Mouse (Mus musculus) embryonic stem cell, embryonic (primary cell): ENCODE data around the gene Slc12a5.

ENCODE experiments used
- CTCF ChIA-PET, 4 experiments: fragments of 300-600 bp in 2 of 4; fragments of 350-600 bp in 2 of 4; sonication (Branson Sonifier 250); formaldehyde crosslinking; loops; one replicate each; lab custom pipeline; 2022; ENCODE audit warnings: inconsistent platforms in 2 of 4; lab: Charles Lee
- POLR2A ChIA-PET, 4 experiments: fragments of 300-600 bp in 2 of 4; fragments of 350-600 bp in 2 of 4; sonication (Branson Sonifier 250); formaldehyde crosslinking; loops; one replicate each; lab custom pipeline; 2022; ENCODE audit warnings: antibody characterized with exemption in 4 of 4, inconsistent platforms in 1 of 4; lab: Charles Lee

The Slc12a5 gene

DNA sequence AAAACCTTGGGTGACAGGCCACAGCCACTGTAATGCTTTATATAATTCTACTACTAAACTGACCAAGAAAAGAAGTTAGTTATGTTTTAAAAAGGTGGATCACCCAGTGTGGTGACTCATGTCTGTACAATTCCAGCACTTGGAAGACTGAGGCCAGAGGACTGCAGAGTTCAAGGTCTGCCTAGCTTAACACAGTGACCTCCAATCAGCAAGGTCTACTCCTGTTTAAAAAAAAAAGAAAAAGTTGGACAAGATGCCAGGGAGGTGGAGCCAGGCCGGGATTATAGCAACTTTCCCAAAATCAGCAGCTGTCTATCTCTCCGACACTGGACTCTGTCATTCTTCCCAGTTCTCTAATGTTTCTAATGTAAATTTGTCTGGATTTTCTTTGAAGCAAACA lies 49.0 kb downstream of the Slc12a5 start:
- ChIA-PET CTCF (no interaction called here), POLR2A (interaction anchor here in 1 of 4 experiments (0.6 to 1.1 kb wide), 3 partner anchors 9 to 11 kb away, joined by 3 read pairs; no protein-coding TSS in a partner anchor)

DNA sequence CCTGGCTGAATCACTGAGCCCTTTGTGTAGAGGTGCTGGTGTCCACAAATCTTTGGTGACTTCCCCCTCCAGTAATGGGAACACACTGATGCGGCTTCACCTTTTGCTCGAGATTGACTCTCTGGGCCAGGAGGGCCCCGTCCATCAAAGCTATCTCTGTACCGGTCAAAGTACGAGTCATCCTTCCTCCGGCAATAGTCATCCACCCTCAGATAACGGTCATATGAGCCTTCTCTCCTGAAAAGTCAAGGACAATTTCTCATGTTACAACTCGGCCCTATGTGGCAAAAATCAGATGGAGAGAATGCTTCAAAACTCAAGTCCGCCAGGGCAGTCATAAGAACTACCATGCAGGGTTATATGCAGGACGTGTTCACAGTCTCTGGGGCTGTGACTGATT lies 49.7 kb downstream of the Slc12a5 start:
- ChIA-PET POLR2A (no interaction called here), CTCF (no interaction called here)

DNA sequence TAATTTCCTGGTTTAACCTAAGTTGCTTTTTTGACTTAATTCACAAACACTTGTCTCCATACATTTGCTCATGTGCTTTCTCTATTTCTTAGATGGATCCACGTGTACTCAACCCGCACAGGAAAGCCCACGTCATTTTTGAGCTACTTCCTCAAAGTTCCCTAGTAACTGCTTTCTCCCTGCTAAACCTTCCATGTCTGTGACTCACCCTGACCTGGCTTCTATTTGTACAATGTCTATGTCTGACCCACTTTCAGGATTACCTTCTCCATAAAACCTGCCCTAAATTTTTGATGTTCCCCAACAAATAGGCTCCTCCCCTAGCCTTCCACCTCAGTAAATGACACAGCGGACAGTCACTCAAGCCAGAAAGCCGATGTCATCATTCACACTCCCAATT lies 54.3 kb downstream of the Slc12a5 start:
- POLR2A ChIA-PET: interaction anchor here in 1 of 4 experiments (1.2 kb wide), 1 partner anchor 14 kb away, joined by 3 read pairs; no protein-coding TSS in a partner anchor
- CTCF ChIA-PET: interaction anchor here in 1 of 4 experiments (0.6 kb wide), 1 partner anchor 57 kb away, joined by 3 read pairs; no protein-coding TSS in a partner anchor

DNA sequence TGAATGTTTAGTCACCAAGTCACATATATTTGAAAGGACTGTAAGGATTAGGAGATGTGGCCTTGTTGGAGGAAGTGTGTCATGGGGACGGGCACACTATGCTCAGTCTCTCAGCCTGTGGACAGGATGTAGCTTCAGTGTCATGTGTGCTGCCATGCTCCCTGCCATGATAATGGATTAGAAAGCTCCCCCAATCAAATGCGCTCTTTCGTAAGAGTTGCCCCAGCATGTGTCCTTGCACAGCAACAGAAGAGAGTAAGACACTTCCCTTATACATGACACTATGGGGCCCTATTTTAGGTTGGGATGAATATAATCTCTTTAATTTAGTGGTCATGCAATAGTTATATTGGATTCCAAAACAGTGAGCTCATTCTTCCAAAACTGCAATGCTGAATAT lies 59.9 kb downstream of the Slc12a5 start:
- POLR2A ChIA-PET: interaction anchor here in 1 of 4 experiments (0.9 to 2.2 kb wide), 4 partner anchors 11 to 267 kb away, joined by 3 to 8 read pairs (median 5); partner anchors contain the start of genes Ncoa5 and Slc35c2
- CTCF ChIA-PET: interaction anchor here in 1 of 4 experiments (1.7 kb wide), 1 partner anchor 12 kb away, joined by 4 read pairs; no protein-coding TSS in a partner anchor

DNA sequence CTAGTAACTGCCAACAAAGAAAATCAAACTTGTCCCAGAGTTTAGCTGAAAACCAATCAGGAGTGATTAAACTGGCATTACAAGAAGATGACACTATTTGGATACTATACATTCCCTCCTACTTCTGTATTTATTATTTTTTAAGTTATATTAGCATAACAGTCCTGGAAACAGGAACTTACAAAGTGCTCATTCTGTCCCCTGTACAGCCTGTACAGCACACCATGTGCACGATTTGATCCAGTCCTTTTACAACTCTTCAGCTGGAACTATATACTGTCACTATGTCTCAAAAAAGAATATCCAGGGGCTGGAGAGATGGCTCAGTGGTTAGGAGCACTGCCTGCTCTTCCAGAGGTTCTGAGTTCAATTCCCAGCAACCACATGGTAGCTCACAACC lies 66.6 kb downstream of the Slc12a5 start:
- POLR2A ChIA-PET: interaction anchor here in 1 of 4 experiments (1.0 to 1.2 kb wide), 2 partner anchors 16 to 89 kb away, joined by 3 read pairs; no protein-coding TSS in a partner anchor
- CTCF ChIA-PET: no interaction called here

DNA sequence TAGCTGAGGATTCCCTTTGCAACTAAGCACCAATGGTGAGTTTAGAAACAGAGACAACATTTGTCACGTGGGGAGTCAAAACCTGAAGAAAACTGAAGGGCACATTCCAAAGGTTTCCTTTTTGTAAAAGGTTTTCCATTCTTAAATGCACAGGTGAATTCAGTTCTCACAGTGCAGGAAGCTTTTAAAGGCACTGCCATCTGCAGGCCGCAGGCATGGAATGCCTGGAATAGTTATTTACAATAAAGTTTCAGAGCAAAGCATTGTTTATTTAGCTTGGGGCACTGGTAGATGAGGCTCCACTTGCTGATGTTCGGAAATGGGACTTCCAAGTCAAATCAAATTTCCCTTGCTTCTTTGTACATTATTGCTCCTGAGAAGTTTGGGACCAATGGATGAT lies 71.9 kb downstream of the Slc12a5 start:
- CTCF ChIA-PET: interaction anchor here in 3 of 4 experiments (0.5 to 2.3 kb wide), 5 partner anchors 11 to 71 kb away, joined by 3 to 6 read pairs (median 4); no protein-coding TSS in a partner anchor
- POLR2A ChIA-PET: interaction anchor here in 3 of 4 experiments (0.5 to 2.8 kb wide), 14 partner anchors 9 to 1399 kb away, joined by 3 to 8 read pairs (median 3); partner anchors contain the start of genes Elmo2 (in 1 of the 3), Sdc4 (in 1 of the 3) and Zswim1 (in 1 of the 3)

DNA sequence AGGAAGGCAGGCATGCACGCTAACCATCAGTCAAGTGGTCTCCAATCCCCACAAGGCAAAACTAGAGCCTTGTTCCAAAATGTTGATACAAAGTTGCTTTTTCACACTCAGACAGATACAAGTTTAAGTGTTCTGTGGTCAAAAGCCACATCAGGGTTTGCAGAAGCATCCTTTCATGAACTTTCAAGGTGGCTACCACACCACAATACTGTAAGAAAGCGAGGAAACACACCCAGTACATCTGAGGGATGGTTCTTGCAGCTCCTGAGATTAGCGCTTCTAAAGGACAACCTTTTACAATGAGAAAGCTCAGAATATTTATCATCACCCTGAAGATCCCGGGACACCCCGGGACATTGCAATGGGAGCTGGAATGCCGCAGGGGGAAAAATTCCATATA lies 72.7 kb downstream of the Slc12a5 start:
- CTCF ChIA-PET: interaction anchor here in 2 of 4 experiments (0.6 to 2.3 kb wide), 4 partner anchors 10 to 109 kb away, joined by 3 to 6 read pairs (median 5); no protein-coding TSS in a partner anchor
- POLR2A ChIA-PET: interaction anchor here in 2 of 4 experiments (0.6 to 2.8 kb wide), 17 partner anchors 9 to 1404 kb away, joined by 3 to 22 read pairs (median 3); partner anchors contain the start of gene Slc12a5 (in 1 of the 2)

DNA sequence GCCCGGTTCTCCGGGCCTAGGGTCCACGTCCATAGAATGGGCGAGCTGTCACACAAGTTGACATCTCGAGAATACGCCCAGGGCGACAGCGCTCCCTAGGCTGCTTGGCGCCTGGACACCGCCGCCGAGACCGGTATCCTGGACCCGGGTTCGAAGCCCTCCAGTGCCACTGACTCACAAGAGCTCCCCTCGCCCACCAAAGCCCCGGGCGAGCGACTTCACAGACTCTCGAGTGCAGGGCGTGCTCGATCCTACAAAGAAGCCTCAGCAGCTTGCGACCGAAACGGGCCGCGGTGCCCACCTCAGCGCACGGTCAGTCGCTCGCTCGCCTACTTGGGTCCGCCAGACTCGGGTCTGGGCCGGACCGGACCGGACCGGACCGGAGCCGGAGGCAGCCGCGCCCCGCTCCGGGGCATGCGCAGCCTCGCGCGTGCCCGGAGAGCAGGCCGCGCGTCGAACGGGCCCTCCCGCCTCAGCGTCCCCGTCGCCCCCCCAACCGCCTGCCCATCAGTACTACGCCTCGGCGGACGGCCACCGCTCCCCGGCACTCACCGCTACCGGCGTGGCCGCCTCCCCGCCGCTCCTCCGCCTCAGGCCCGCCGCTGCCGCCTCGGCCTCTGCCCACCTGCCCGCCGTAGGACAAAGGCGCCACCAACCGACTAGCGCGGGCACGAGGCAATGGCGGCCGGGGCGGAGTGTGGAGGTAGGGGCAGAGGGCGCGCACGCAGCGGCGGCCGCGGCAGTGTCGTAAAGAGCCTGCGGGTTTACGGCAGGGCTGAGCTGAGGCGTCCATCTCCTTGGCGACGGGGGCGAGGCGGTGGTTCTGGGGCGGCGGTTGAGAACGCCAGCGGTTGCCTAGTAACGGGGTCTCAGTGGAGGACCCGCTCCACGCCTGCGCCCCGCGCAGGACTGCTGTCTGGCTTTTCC lies 73.8 kb downstream of the Slc12a5 start, which contains the start of gene Ncoa5:
Gene Ncoa5, minus strand, starts transcription at position 737 of the 927 bp plus-strand sequence.
- POLR2A ChIA-PET: interaction anchor here (0.6 to 2.8 kb wide), 46 partner anchors 9 to 1405 kb away, joined by 3 to 22 read pairs (median 4); partner anchors contain the start of genes Zswim1 (in 2 of the 4), Acot8 (in 1 of the 4), Cd40 (in 1 of the 4) and Pltp (in 1 of the 4)
- CTCF ChIA-PET: interaction anchor here in 3 of 4 experiments (0.6 to 2.4 kb wide), 12 partner anchors 9 to 856 kb away, joined by 3 to 11 read pairs (median 4); partner anchors contain the start of genes Slc12a5 (in 1 of the 3) and Slc35c2 (in 1 of the 3)

DNA sequence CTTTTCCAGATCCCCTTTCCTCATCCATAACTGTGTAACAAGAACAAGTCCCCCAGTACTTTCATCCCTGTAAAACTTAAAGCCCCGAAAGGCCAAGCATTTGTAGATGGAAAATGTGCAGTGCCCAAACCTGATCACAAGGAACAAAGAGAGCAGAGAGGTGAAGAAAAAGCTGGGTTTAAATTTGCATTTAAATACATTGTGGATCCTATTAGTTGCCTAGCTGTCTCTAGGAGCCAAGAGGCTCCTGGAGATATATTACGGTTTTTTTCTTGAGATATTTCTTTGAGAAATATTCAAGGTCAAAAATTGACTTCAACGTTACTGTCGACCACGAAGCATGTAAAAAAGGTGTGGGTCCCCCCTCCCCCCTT lies 74.4 kb downstream of the Slc12a5 start:
- CTCF ChIA-PET: interaction anchor here (0.6 to 2.4 kb wide), 10 partner anchors 33 to 856 kb away, joined by 3 to 11 read pairs (median 4); partner anchors contain the start of genes Slc12a5 (in 1 of the 4) and Slc35c2 (in 1 of the 4)
- POLR2A ChIA-PET: interaction anchor here (0.6 to 2.7 kb wide), 32 partner anchors 8 to 582 kb away, joined by 3 to 22 read pairs (median 4); partner anchors contain the start of genes Zswim1 (in 2 of the 4), Acot8 (in 1 of the 4), Cd40 (in 1 of the 4) and Pltp (in 1 of the 4)

DNA sequence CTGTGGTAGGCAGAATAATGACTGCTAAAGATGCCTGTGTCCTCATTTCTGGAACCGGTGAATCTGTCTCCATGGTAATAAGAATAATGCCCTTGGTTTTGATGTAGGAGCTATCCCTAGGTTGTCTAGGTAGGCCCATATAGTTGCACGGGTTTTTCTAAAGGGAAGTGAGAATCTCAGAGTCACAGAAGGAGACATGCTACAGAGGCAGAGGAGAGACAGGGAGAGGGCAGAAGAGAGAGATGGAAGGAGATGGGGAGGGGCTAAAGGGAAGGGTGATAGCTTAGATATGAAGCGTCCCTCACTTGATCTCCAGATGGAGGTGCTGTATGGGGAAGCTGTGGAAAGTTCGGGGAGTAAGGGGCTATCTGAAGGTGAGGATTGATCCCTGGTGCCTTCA lies 76.8 kb downstream of the Slc12a5 start:
- ChIA-PET CTCF (interaction anchor here in 2 of 4 experiments (0.6 to 1.1 kb wide), 6 partner anchors 11 to 324 kb away, joined by 3 read pairs; no protein-coding TSS in a partner anchor), POLR2A (interaction anchor here in 1 of 4 experiments (0.6 to 0.8 kb wide), 2 partner anchors 18 to 324 kb away, joined by 3 read pairs; partner anchors contain the start of gene Cd40)

DNA sequence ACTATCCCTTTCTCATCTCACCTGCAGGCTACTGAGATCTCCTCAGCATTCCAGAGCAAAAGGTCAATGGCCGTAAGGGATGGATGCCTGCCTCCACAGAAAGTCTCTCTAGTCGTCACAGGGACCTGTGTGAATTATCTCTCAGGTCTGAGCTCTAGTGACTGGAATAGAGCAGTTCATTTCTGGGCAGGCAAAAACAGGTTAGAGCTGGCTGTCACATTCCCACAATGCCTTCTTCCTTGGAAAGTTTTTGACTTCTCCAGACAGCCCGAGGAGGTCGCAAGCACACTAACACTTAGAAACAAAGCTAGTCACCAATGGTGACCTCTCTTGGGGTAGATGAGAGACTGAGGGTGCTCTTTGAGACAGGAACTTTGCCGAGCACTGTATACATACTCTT lies 81.5 kb downstream of the Slc12a5 start:
- ChIA-PET POLR2A (interaction anchor here in 3 of 4 experiments (0.7 to 1.3 kb wide), 4 partner anchors 9 to 1511 kb away, joined by 3 to 4 read pairs (median 3); no protein-coding TSS in a partner anchor), CTCF (interaction anchor here in 3 of 4 experiments (0.5 to 1.5 kb wide), 8 partner anchors 26 to 363 kb away, joined by 3 to 9 read pairs (median 4); no protein-coding TSS in a partner anchor)

DNA sequence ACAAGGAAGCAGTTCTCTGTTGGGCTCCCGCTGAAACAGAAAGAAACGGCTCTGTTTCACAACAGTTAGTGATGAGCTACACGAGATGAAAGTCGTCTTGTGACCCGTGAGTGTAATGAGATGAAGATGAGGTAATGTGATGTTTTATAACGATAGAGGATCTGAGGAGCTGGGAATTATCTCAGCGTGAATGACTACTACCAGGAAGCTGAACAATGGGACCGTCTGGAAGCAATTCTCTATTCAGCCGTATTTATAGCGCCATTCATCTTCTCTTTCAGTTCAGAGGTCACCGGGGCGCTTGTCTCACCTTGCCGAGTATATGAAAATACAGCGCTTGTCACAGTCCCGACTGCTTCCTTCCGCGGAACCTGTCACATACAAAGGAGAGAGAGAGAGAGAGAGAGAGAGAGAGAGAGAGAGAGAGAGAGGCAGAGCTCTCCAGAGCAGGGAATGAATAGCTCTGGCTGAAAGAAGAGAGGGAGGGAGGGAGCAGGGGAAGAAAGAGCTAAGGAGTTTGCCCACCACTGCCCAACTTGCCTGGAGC lies 82.6 kb downstream of the Slc12a5 start:
- CTCF ChIA-PET: interaction anchor here (0.6 to 1.8 kb wide), 17 partner anchors 9 to 626 kb away, joined by 3 to 6 read pairs (median 3); partner anchors contain the start of genes Wfdc10 (in 1 of the 4) and Wfdc9 (in 1 of the 4)
- POLR2A ChIA-PET: interaction anchor here (0.6 to 2.3 kb wide), 25 partner anchors 8 to 625 kb away, joined by 3 to 14 read pairs (median 4); partner anchors contain the start of genes Ncoa5 (in 3 of the 4), Cd40 (in 1 of the 4) and Zswim1 (in 1 of the 4)

DNA sequence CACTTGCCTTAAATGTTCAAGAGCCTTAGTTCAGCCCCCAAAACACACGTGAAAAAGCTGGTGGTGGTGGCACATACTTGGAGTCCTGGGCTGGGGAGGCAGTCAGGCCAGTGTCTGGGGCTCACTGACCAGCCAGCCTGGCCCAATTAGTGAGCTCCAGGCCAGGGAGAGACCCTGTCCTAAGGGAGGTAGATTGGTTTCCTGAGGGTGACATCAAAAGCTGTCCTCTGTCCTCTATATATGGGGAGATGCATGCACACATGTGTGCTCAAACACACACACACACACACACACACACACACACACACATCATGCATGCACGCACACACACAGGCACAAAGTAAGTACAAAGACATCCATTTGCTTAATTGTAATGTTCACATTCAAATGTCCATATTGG lies 83.1 kb downstream of the Slc12a5 start:
- POLR2A ChIA-PET: interaction anchor here in 3 of 4 experiments (0.6 to 2.3 kb wide), 17 partner anchors 8 to 979 kb away, joined by 3 to 14 read pairs (median 4); partner anchors contain the start of genes Ncoa5 (in 3 of the 3) and Zswim1 (in 1 of the 3)
- CTCF ChIA-PET: interaction anchor here in 3 of 4 experiments (0.7 to 1.8 kb wide), 9 partner anchors 8 to 234 kb away, joined by 3 to 6 read pairs (median 3); no protein-coding TSS in a partner anchor

DNA sequence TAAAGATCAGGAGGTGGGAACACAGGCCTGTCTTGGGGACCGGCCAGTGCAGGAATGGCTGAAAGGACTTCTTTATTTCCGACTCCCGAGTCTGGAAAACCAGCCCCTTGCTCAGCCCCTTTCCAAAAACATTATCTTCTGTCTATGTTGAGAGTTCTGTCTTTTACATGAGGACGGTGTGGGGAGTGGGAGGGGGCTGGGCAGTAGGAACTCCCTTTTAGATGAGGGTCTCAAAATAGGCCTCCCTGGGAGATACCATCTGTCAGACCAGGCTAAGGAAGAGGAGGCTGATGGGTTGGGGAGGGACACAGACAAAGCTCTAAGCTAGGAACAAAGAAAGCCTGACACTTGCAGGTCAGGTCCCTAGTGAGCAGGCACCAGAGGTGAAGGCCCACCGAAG lies 88.4 kb downstream of the Slc12a5 start:
- POLR2A ChIA-PET: no interaction called here
- CTCF ChIA-PET: interaction anchor here in 1 of 4 experiments (0.6 kb wide), 1 partner anchor 92 kb away, joined by 3 read pairs; no protein-coding TSS in a partner anchor
